Mouse (Mus musculus) ES-E14 (cell line): ENCODE measurements at regions not wholly inside any gene's neighbourhood (a gene's known extent, or its start where the extent isn't known, plus 50 kb on each side); places are given as distances from the start of the nearest gene placed in this dataset.

Experiments
- CHD2 ChIP-seq: IDR thresholded peaks from 2 replicates; pipeline ENCODE4 v1.6.1; 2014; ENCODE audit warnings: mild to moderate bottlenecking, low read depth, low read length, inconsistent platforms
- HCFC1 ChIP-seq: IDR thresholded peaks from 2 replicates; pipeline ENCODE4 v1.6.1; 2012; ENCODE audit warnings: low read length, inconsistent platforms, borderline replicate concordance; ENCODE audit not compliant: insufficient read depth

DNA sequence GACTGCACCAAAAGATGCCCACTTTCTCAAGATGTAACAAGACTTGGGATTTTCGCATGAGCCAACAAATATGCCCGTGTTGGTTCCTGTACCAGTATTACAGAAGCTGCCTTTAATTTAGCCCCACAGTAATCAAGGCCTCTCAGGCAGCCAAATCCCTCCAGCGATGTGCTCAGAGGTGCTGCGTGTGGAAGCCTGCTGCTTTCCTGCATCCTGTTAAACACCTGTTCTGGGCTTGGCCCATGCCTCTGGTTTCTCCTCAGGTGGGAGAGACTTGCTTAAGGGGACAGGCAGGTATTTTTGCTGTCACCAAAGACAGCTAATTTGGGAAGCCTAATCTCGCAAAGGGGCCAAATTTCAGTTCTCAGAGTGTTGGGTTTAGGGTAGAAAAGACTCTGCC, 500.0 kb upstream of the Atp11b start:
- TF ChIP-seq CHD2 = no peak
- no peak for TF ChIP-seq HCFC1
